Mouse (Mus musculus): ENCODE measurements around the gene Zfp53. TPM values are rescaled to one million over a fixed set of nuclear protein-coding genes. Genes with fewer than 3 reads are reported as not detected.

The Zfp53 gene
- total and polyA plus RNA-seq, 3 experiments, result 1.8 to 2.2 TPM; not detected in 1

DNA sequence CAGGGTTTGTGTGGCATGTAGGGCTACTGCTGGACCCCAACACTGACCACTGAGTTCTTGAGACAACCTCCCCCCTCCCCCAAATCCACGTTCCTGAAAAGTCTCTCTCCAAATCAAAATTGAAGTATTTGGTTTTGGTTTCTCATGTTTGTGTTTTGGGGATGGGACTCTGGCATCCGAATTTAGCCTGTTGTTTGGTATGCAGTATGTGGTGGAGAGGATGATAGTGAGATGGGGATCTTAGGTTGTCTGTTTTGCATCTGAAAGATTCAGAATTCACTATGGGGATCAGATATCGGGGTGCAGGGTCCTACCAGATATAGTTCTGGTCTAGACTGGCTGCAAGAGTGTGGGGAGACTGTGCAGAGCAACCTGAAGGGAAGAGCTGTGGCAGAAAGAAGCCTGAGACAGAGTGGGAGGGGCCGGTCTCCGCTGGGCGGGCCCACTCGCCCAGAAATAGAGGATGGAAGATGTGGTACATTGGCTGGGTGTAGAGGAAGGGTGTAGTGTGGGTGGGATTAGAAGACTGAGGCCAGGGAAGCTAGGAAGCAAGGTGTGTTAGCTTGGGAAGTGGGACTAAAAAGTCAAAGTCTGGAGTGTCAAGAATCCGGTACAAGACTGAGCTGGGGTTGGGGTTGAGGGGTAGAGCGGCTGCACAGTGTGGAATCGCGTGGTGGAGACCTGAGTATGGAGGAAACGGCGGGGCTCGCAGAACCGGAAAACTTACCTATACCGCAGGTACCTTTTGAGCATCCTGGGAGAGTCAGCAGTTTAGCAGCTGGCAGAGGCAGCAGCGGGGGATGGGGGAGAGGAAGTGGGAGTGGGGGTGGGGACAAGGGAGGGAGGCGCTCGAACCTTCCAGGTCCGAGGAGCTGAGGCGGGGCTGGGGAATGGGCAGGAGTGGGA is 46.6 kb downstream of the Zfp53 start, which contains the start of gene Zfp52 (continued):
- TF ChIP-seq SIN3A (IDR thresholded peaks at IDR 0.05; ENCODE audit: low read length) (0 out of 2 replicates have a peak, but pooled peaks have one; percentile 33), SMC3 (IDR thresholded peaks at IDR 0.05; ENCODE audit: low read depth, low read length) (no peak), CHD2 (IDR thresholded peaks at IDR 0.05; ENCODE audit: low read length) (peak; percentile 34; the same call in 1 of the 2 replicates), RAD21 (IDR thresholded peaks at IDR 0.05; ENCODE audit: low read depth, low read length) (no peak), TCF12 (IDR thresholded peaks at IDR 0.05; ENCODE audit: low read depth, low read length) (no peak)

DNA sequence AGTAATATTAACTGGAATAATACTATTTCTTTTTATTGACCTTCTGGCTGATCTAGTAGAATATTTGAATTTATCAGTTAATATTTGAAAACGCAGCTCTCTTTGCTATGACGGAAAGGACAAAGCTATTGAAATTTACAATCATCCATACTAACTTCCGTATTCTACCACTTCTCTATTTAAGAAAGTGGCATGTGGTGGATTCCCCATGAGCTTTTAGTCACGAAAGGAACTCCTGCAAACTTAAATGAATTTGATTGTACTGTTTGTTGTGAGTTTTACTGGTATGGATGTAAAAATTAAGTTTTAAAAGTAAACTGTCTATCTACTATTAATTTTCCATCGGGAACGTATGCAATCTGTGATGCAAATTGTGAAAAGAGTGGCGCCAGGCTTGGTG is 47.3 kb downstream of the Zfp53 start:
- Histone ChIP-seq H3K79me2 (ENCODE audit: control insufficient read depth, insufficient read depth, low read length, poor library complexity) (peaks cover 6% of the 10 kb centered on the region; the same call in 1 of the 2 replicates), H3K27me3 (ENCODE audit: control insufficient read depth in 1 of 2, insufficient read depth in 2 of 2, low read length in 2 of 2) (no peaks in the 10 kb centered on the region), H3K9me3 (replicated peaks; ENCODE audit: insufficient read depth, low read length) (no peaks in the 10 kb centered on the region), H3K4me3 (ENCODE audit: control insufficient read depth in 1 of 2, insufficient read depth in 1 of 2, low read depth in 2 of 2, low read length in 2 of 2) (peak overlapping the region; percentile 56 to 88), H3K27ac (ENCODE audit: control insufficient read depth, low read depth, low read length) (peak overlapping the region; percentile 68), H3K9ac (ENCODE audit: control insufficient read depth, low read depth, low read length, poor library complexity, severe bottlenecking) (peak overlapping the region; percentile 60), H3K4me1 (ENCODE audit: control insufficient read depth in 1 of 2, insufficient read depth in 2 of 2, low read length in 2 of 2) (peaks cover 4 to 7% of the 10 kb centered on the region in 2 experiments; a peak in 3 of 4 replicates), H3K36me3 (ENCODE audit: control insufficient read depth in 1 of 2, insufficient read depth in 2 of 2, low read length in 2 of 2) (peaks cover 0 to 2% of the 10 kb centered on the region in 2 experiments; a peak in 2 of 4 replicates)
- peak; percentile 65; the same call in 1 of the 2 replicates for TF ChIP-seq MXI1 (IDR thresholded peaks at IDR 0.05; ENCODE audit: low read depth, low read length)
- TF ChIP-seq TBP (IDR thresholded peaks at IDR 0.05; ENCODE audit: low read depth, low read length), result peak; percentile 42; the same call in 1 of the 2 replicates
- TF ChIP-seq CTCF (IDR thresholded peaks at IDR 0.05 in 2 of 3, conservative IDR thresholded peaks at IDR 0.05 in 1 of 3; ENCODE audit: control insufficient read depth in 1 of 3, insufficient read depth in 1 of 3, low read depth in 2 of 3, low read length in 3 of 3, poor library complexity in 1 of 3, severe bottlenecking in 1 of 3), result no peak
- TF ChIP-seq MYC (IDR thresholded peaks at IDR 0.05; ENCODE audit: low read depth, low read length), result peak; percentile 95
- no peak for TF ChIP-seq CHD1 (IDR thresholded peaks at IDR 0.05; ENCODE audit: low read depth, low read length)
- TF ChIP-seq SIN3A (IDR thresholded peaks at IDR 0.05; ENCODE audit: low read length), result peak; percentile 14; the same call in 1 of the 2 replicates
- TF ChIP-seq NELFE (IDR thresholded peaks at IDR 0.05; ENCODE audit: low read depth, low read length), result peak; percentile 23; the same call in 1 of the 2 replicates
- DNase-seq (ENCODE audit: low read depth, low spot score), result peak; percentile 75

DNA sequence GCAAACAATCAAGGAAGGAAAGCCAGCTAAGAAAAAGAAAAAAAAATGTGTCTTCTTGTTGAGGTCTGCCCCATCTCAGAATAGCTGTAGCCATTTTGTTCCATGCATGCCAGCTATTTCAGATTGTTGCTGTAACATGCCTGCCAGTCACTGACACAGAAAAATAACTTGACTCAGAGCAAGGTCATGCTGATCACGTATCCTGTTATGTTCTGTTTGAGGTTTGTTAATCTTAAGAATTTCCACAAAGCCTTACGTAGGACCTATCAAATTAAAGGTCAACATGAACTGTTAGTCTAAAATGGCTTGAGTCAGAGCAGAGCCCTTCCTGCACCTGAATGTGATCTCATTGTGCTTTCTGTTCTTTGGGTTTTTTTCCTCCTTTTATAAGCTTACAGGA is 47.9 kb downstream of the Zfp53 start:
- Histone ChIP-seq H3K36me3 (ENCODE audit: control insufficient read depth in 1 of 2, insufficient read depth in 2 of 2, low read length in 2 of 2) (peaks cover 0 to 2% of the 10 kb centered on the region in 2 experiments; a peak in 2 of 4 replicates), H3K79me2 (ENCODE audit: control insufficient read depth, insufficient read depth, low read length, poor library complexity) (peaks cover 6% of the 10 kb centered on the region; the same call in 1 of the 2 replicates), H3K9ac (ENCODE audit: control insufficient read depth, low read depth, low read length, poor library complexity, severe bottlenecking) (peak overlapping the region; percentile 60), H3K4me1 (ENCODE audit: control insufficient read depth in 1 of 2, insufficient read depth in 2 of 2, low read length in 2 of 2) (peaks cover 4% of the 10 kb centered on the region in 2 experiments; a peak in 3 of 4 replicates), H3K27ac (ENCODE audit: control insufficient read depth, low read depth, low read length) (peak overlapping the region; percentile 68; the same call in 1 of the 2 replicates), H3K9me3 (replicated peaks; ENCODE audit: insufficient read depth, low read length) (no peaks in the 10 kb centered on the region), H3K4me3 (ENCODE audit: control insufficient read depth in 1 of 2, insufficient read depth in 1 of 2, low read depth in 2 of 2, low read length in 2 of 2) (peak overlapping the region; percentile 56 to 88), H3K27me3 (ENCODE audit: control insufficient read depth in 1 of 2, insufficient read depth in 2 of 2, low read length in 2 of 2) (no peaks in the 10 kb centered on the region)
- TF ChIP-seq JUND (IDR thresholded peaks at IDR 0.05; ENCODE audit: low read depth, low read length) (no peak), USF2 (IDR thresholded peaks at IDR 0.05; ENCODE audit: borderline replicate concordance in 1 of 2, insufficient read depth in 1 of 2, low read depth in 1 of 2, low read length in 2 of 2) (no peak), CHD1 (IDR thresholded peaks at IDR 0.05; ENCODE audit: low read depth, low read length) (no peak), E2F4 (IDR thresholded peaks at IDR 0.05; ENCODE audit: borderline replicate concordance, low read depth, low read length) (no peak), HCFC1 (IDR thresholded peaks at IDR 0.05; ENCODE audit: low read depth, low read length) (0 out of 2 replicates have a peak, but pooled peaks have one; percentile 0), MYB (IDR thresholded peaks at IDR 0.05; ENCODE audit: low read depth, low read length) (no peak), BHLHE40 (IDR thresholded peaks at IDR 0.05; ENCODE audit: borderline replicate concordance, low read depth, low read length) (no peak)
- DNase-seq (ENCODE audit: low read depth, low spot score), result peak; percentile 45

Measured in MEL (cell line).